In genomic region chr13:23542999-23543607, GRCm38 (mm10) we compare ENCODE assay signal across 8 mouse cellular contexts. TPM values are rescaled to one million over a fixed set of nuclear protein-coding genes. Genes with fewer than 3 reads are reported as not detected.
DNase-seq lines count a peak whose midpoint lies in the region; ATAC-seq lines count a peak whose summit lies in the region.
"Not testable (repeated sequence)": the region's sequence is repeated elsewhere in the genome, so short reads cannot be mapped to it uniquely, and the experiment has no call there.

Hist1h2bh (minus strand) TSS chr13:23543392.

- not testable (repeated sequence) for H3K36me3 ChIP-seq in forebrain, embryonic 12.5 days (replicated peaks); liver, embryonic 16.5 days (ENCODE audit: control insufficient read depth, insufficient read depth)

- peak within 1 kb of the TSS; percentile 47 for H3K4me3 ChIP-seq in forebrain, embryonic 12.5 days (replicated peaks)
- H3K4me3 ChIP-seq in liver, embryonic 16.5 days (ENCODE audit: low read depth, low read length): peak within 1 kb of the TSS; percentile 67

- ATAC-seq in cerebellum, adult (ENCODE audit: insufficient number of reproducible peaks, low FRiP score, low TSS enrichment): peak; percentile 93
- ATAC-seq in forebrain, embryonic 12.5 days (ENCODE audit: low FRiP score): peak; percentile 92
- ATAC-seq in liver, embryonic 16.5 days (ENCODE audit: low read depth): peak; percentile 88

- DNase-seq in ES-CJ7 (ENCODE audit: low read depth, low spot score): peak; percentile 99
- peak; percentile 85 to 86 for DNase-seq in heart, postnatal 10 days
- DNase-seq in kidney, postnatal 36 days: peak; percentile 65 to 93
- peak; percentile 83 for DNase-seq in neural tube, embryonic 10.5 days (ENCODE audit: extremely low spot score, low spot score)
- peak; percentile 98 for DNase-seq in telencephalon, adult 2 months (ENCODE audit: low read depth, low spot score)

- WGBS in forebrain, embryonic 12.5 days: under 1% methylated on average over 42 of the region's 42 CpGs
- 0% methylated on average over 34 of the region's 42 CpGs for WGBS in liver, embryonic 16.5 days (ENCODE audit: insufficient replicate concordance)

- peak within 1 kb of the TSS; percentile 61 for H3K9ac ChIP-seq in forebrain, embryonic 12.5 days
- peak within 1 kb of the TSS; percentile 81 for H3K9ac ChIP-seq in liver, embryonic 16.5 days (ENCODE audit: low read depth, low read length)

- H3K4me1 ChIP-seq in forebrain, embryonic 12.5 days: peaks cover 10% of the 10 kb centered on the region; the same call in 1 of the 2 replicates
- H3K4me1 ChIP-seq in liver, embryonic 16.5 days (ENCODE audit: control insufficient read depth, low read depth, low read length): not testable (repeated sequence)

- intact Hi-C loops in heart, postnatal 10 days (cut with DNase I): not testable (repeated sequence)

- not testable (repeated sequence) for H3K9me3 ChIP-seq in forebrain, embryonic 12.5 days; liver, embryonic 16.5 days (replicated peaks; ENCODE audit: control insufficient read depth, low read length)

- not testable (repeated sequence) for H3K27me3 ChIP-seq in forebrain, embryonic 12.5 days; liver, embryonic 16.5 days (ENCODE audit: control insufficient read depth, insufficient read depth, low read depth, low read length)

- peak within 1 kb of the TSS; percentile 62 for H3K4me2 ChIP-seq in forebrain, embryonic 12.5 days
- peak within 1 kb of the TSS; percentile 92 for H3K4me2 ChIP-seq in liver, embryonic 16.5 days (ENCODE audit: low read depth, low read length)

- peak within 1 kb of the TSS; percentile 92 for H3K27ac ChIP-seq in forebrain, embryonic 12.5 days
- H3K27ac ChIP-seq in liver, embryonic 16.5 days (ENCODE audit: low read length): peak within 1 kb of the TSS; percentile 99

RNA-seq across cellular contexts. Expression of gene Hist1h2bh, which starts in this region (rescaled TPM):
- 0.87 and 0.95 TPM in 2 replicates for polyA plus RNA-seq in forebrain, embryonic 12.5 days (2016; fragmentation: Nextera tagmentation; extraction: Ambion mirVana)
- total RNA-seq in heart, postnatal 10 days (2021): 10 to 100 TPM in 1 of 2 experiments, 1 to 10 TPM in 1; 9.2 to 11.2 TPM
- 1.1 and 1.8 TPM in 2 replicates for polyA plus RNA-seq in liver, embryonic 16.5 days (2015; fragmentation: Nextera tagmentation; extraction: Ambion mirVana)

Comparison
In these comparisons a context has a peak if more than half of its experiments do, and no peak if none do; other contexts are left out.
1. Peak in every context shown above with its lines: DNase-seq, ATAC-seq, H3K4me3 ChIP-seq and H3K27ac ChIP-seq.
2. Peak in ATAC-seq, H3K4me3 ChIP-seq, H3K27ac ChIP-seq, H3K9ac ChIP-seq and H3K4me2 ChIP-seq in forebrain, embryonic 12.5 days; RNA of the gene not detected or under 1 TPM.